Mouse (Mus musculus) gonadal fat pad, adult 2 months (tissue): ENCODE data around the gene Nlk. TPM values are rescaled to one million over a fixed set of nuclear protein-coding genes. Genes with fewer than 3 reads are reported as not detected.

Experiments used
- polyA plus RNA-seq: library from polyadenylated mRNA; depleted of rRNA; stranded (reverse); fragments of >200 nt; gene quantifications from 2 replicates; pipeline ENCODE4 v1.2.3, GENCODE M21; 2012; rRNA removed

Gene Nlk
- polyA plus RNA-seq, 1 experiment, result 18.5 TPM

Other genes starting within 250 kb of the Nlk start
- gene Slc46a1, start 231.7 kb downstream of the Nlk start, polyA plus RNA-seq, result 58.5 and 77.0 TPM in 2 replicates
- gene Sarm1, start 199.6 kb downstream of the Nlk start, polyA plus RNA-seq, result 4.1 and 5.8 TPM in 2 replicates
- gene Vtn, start 198.3 kb downstream of the Nlk start, polyA plus RNA-seq, result 17.1 and 23.1 TPM in 2 replicates
- not detected in 2 replicates for gene Sebox, start 193.9 kb downstream of the Nlk start, polyA plus RNA-seq
- gene Tmem199, start 185.2 kb downstream of the Nlk start, polyA plus RNA-seq, result 20.4 and 20.5 TPM in 2 replicates
- 77.0 and 81.6 TPM in 2 replicates for gene Poldip2, start 185.2 kb downstream of the Nlk start, polyA plus RNA-seq
- 42.1 and 46.2 TPM in 2 replicates for gene Tnfaip1, start 161.0 kb downstream of the Nlk start, polyA plus RNA-seq
- 98.4 and 124 TPM in 2 replicates for gene Ift20, start 161.0 kb downstream of the Nlk start, polyA plus RNA-seq
- 28.2 and 31.0 TPM in 2 replicates for gene Tmem97, start 146.6 kb downstream of the Nlk start, polyA plus RNA-seq
- gene Ccnq, start 54.4 kb upstream of the Nlk start, polyA plus RNA-seq, result 39.0 and 44.3 TPM in 2 replicates
- gene Lyrm9, start 129.2 kb upstream of the Nlk start, polyA plus RNA-seq, result 19.8 and 26.5 TPM in 2 replicates
- gene Nos2, start 223.4 kb upstream of the Nlk start, polyA plus RNA-seq, result 3.0 and 4.8 TPM in 2 replicates